Mouse (Mus musculus): ENCODE data around the gene Olfr1079. TPM values are rescaled to one million over a fixed set of nuclear protein-coding genes. Genes with fewer than 3 reads are reported as not detected.

Gene Olfr1079
- polyA plus RNA-seq (2012; rRNA removed): not detected in 2 replicates

DNA sequence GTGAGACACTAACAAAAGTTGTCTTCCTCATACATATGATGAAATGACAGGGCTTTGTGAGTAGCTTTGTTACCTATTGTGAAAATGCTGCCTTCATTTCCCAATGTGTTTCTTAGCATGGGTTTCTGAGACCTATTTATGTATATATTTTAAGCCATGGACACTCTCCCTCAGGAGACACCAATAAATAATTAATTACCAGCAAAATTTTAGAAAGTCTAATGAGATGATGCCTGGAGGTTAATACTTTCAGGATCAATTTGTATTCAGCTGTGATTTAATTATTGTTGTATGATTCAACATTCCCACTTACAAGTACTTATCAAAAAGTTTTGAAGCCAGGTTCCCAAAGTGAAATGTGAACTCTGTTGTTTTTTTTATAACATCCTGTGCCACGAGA is at the start of gene Olfr1079:
Gene Olfr1079 (minus strand): TSS at position 101 of the 400 bp plus-strand sequence.

DNA sequence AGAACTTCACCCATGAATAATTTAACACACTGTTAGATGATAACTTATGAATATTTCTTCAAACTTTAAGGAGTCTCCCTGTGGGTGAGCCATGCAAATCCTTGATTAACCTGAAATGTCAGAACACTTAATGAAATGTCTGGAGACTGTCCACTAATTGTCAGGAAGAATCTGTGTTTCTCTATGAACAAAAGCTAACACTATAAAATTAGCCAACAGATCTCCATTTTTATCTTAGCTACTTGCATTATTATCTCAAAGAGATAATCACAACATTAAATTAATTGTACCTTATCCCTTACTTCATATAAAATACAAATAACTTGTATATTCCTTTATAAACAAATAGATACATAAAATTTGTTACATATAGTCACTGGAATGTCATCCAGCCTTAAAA is 15.9 kb upstream of the Olfr1079 start, which contains the start of gene Olfr1080:
Gene Olfr1080 (minus strand): TSS at position 101 of the 400 bp plus-strand sequence.

DNA sequence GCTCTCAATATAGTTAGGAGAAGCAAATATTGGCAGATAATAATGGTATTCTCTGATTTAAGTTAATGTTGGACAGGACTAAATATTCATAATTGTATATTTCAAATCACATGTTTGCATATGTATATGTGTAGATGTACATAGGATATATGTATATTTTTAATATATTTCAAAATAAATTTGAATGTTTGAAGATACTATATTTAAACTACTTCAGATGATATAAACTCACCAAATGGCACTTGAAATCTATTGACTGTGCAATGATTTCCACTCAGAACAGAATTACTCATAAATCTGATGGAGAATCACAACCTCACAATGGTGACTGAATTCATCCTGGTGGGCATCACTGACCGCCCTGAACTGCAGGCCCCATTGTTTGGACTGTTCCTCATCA is 34.1 kb downstream of the Olfr1079 start, which contains the start of gene Olfr1076:
Gene Olfr1076 (plus strand): TSS at position 301 of the 400 bp plus-strand sequence.

DNA sequence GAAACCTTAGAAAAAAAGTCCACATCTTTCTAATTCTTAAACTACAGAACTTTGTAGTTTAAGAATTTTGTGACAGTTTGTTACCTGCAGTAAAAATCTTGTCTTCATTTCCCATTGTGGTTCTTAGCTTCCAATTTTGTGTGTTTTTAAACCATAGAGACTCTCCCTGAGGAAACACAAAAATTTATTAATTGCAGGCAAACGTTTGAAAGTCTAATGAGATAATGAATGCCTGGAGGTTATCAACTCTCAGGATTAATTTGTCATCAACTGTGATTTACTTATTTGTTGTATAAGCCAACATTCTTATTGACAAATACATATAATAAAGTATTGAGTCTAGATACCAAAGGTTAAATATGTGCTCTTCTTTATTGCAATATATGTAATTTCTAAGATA is 55.0 kb downstream of the Olfr1079 start, which contains the start of gene Olfr228:
Gene Olfr228 (minus strand): TSS at position 101 of the 400 bp plus-strand sequence.

Other genes starting within 250 kb of the Olfr1079 start
- gene Olfr1053, start 227.2 kb downstream of the Olfr1079 start, polyA plus RNA-seq (2012; rRNA removed): not detected in 2 replicates
- gene Olfr1054, start 207.0 kb downstream of the Olfr1079 start, polyA plus RNA-seq (2012; rRNA removed): not detected in 2 replicates
- gene Olfr1055, start 192.2 kb downstream of the Olfr1079 start, polyA plus RNA-seq (2012; rRNA removed): not detected in 2 replicates
- gene Olfr1056, start 180.0 kb downstream of the Olfr1079 start, polyA plus RNA-seq (2012; rRNA removed): not detected in 2 replicates
- gene Olfr1057, start 164.1 kb downstream of the Olfr1079 start, polyA plus RNA-seq (2012; rRNA removed): not detected in 2 replicates
- gene Olfr1058, start 153.9 kb downstream of the Olfr1079 start, polyA plus RNA-seq (2012; rRNA removed): not detected in 2 replicates
- gene Olfr1061, start 128.4 kb downstream of the Olfr1079 start, polyA plus RNA-seq (2012; rRNA removed): not detected in 2 replicates
- gene Olfr1062, start 115.7 kb downstream of the Olfr1079 start, polyA plus RNA-seq (2012; rRNA removed): not detected in 2 replicates
- not detected in 2 replicates for gene Olfr1065, start 91.9 kb downstream of the Olfr1079 start, polyA plus RNA-seq (2012; rRNA removed)
- gene Olfr1066, start 86.2 kb downstream of the Olfr1079 start, polyA plus RNA-seq (2012; rRNA removed): not detected in 2 replicates
- gene Olfr228, start 55.1 kb downstream of the Olfr1079 start, polyA plus RNA-seq (2012; rRNA removed): not detected in 2 replicates
- gene Olfr1076, start 34.0 kb downstream of the Olfr1079 start, polyA plus RNA-seq (2012; rRNA removed): not detected in 2 replicates
- gene Olfr1080, start 15.8 kb upstream of the Olfr1079 start, polyA plus RNA-seq (2012; rRNA removed): not detected in 2 replicates
- not detected in 2 replicates for gene Olfr1082, start 56.5 kb upstream of the Olfr1079 start, polyA plus RNA-seq (2012; rRNA removed)
- not detected in 2 replicates for gene Olfr1084, start 97.2 kb upstream of the Olfr1079 start, polyA plus RNA-seq (2012; rRNA removed)
- not detected in 2 replicates for gene Olfr1085, start 119.5 kb upstream of the Olfr1079 start, polyA plus RNA-seq (2012; rRNA removed)
- not detected in 2 replicates for gene Olfr1086, start 137.6 kb upstream of the Olfr1079 start, polyA plus RNA-seq (2012; rRNA removed)
- gene Olfr1087, start 155.9 kb upstream of the Olfr1079 start, polyA plus RNA-seq (2012; rRNA removed): not detected in 2 replicates
- not detected in 2 replicates for gene Olfr1089, start 191.2 kb upstream of the Olfr1079 start, polyA plus RNA-seq (2012; rRNA removed)
- gene Olfr1090, start 216.5 kb upstream of the Olfr1079 start, polyA plus RNA-seq (2012; rRNA removed): not detected in 2 replicates
- not detected in 2 replicates for gene Olfr1093, start 240.0 kb upstream of the Olfr1079 start, polyA plus RNA-seq (2012; rRNA removed)

Measured in central nervous system, embryonic 14 days (tissue).